Mouse (Mus musculus): ENCODE results near the gene Tmem183a.

GRCm38 (mm10) chr1:134343567-134343966, 18.2 kb downstream of the Tmem183a start:
- no peak for TF ChIP-seq REST (IDR thresholded peaks at IDR 0.05; ENCODE audit: insufficient read depth, insufficient read length)
- no peak for TF ChIP-seq POLR2A (IDR thresholded peaks at IDR 0.05; ENCODE audit: insufficient read length, low read depth)
- TF ChIP-seq USF1 (IDR thresholded peaks at IDR 0.05; ENCODE audit: low read depth) = no peak
- TF ChIP-seq MAX (IDR thresholded peaks at IDR 0.05; ENCODE audit: low read depth) = no peak
- no peak for TF ChIP-seq MYOD1 (IDR thresholded peaks at IDR 0.05; ENCODE audit: control insufficient read depth in 1 of 3, insufficient read length in 2 of 3, low read depth in 2 of 3)
- TF ChIP-seq POLR2AphosphoS2 (IDR thresholded peaks at IDR 0.05; ENCODE audit: insufficient read length, low read depth) = no peak
